Mouse (Mus musculus) C2C12 (cell line): ENCODE data around the gene Mrps22. TPM values are rescaled to one million over a fixed set of nuclear protein-coding genes. Genes with fewer than 3 reads are reported as not detected.

Experiments used
- H3K27me3 ChIP-seq: one replicate; pipeline ENCODE4 v1.6.1; 2011; ENCODE audit not compliant: control insufficient read depth, insufficient read depth, insufficient read length
- H3K36me3 ChIP-seq: one replicate; pipeline ENCODE4 v1.6.1; 2011; ENCODE audit not compliant: control insufficient read depth, insufficient read depth
- H3K4me3 ChIP-seq: one replicate; pipeline ENCODE4 v1.5.1; 2011; ENCODE audit warnings: mild to moderate bottlenecking, control low read depth; ENCODE audit not compliant: poor library complexity, insufficient read depth, severe bottlenecking
- H3K79me2 ChIP-seq: one replicate; pipeline ENCODE4 v1.6.1; 2011; ENCODE audit not compliant: control insufficient read depth, insufficient read depth
- H3K79me3 ChIP-seq: one replicate; pipeline ENCODE4 v1.6.1; 2011; ENCODE audit warnings: low read depth, control low read depth
- H3ac ChIP-seq: one replicate; pipeline ENCODE3; 2011; ENCODE audit warnings: low read depth; ENCODE audit not compliant: control insufficient read depth, insufficient read length
- CEBPB ChIP-seq: IDR thresholded peaks from one replicate; pipeline ENCODE4 v1.6.1; 2011; ENCODE audit warnings: low read depth, mild to moderate bottlenecking, control low read depth, moderate library complexity
- CTCF ChIP-seq: IDR thresholded peaks from one replicate; pipeline ENCODE4 v1.5.1; 2011; ENCODE audit not compliant: control insufficient read depth, insufficient read depth, insufficient read length
- FOSL1 ChIP-seq: IDR thresholded peaks from one replicate; pipeline ENCODE4 v1.8.0; 2011; ENCODE audit warnings: mild to moderate bottlenecking, low read length; ENCODE audit not compliant: poor library complexity, insufficient read depth, severe bottlenecking
- MAX ChIP-seq: IDR thresholded peaks from one replicate; pipeline ENCODE4 v1.6.1; 2011; ENCODE audit warnings: mild to moderate bottlenecking, control low read depth
- MYOD1 ChIP-seq: IDR thresholded peaks from one replicate; pipeline ENCODE4 v1.6.1; 2011; ENCODE audit warnings: low read depth; ENCODE audit not compliant: control insufficient read depth, insufficient read length
- MYOG ChIP-seq: IDR thresholded peaks from one replicate; pipeline ENCODE4 v1.6.1; 2011; ENCODE audit not compliant: control insufficient read depth, insufficient read length; ENCODE audit errors: extremely low read depth
- USF1 ChIP-seq: IDR thresholded peaks from one replicate; pipeline ENCODE4 v1.6.1; 2011; ENCODE audit warnings: low read depth, mild to moderate bottlenecking, control low read depth, moderate library complexity
- polyA plus RNA-seq: library from polyadenylated mRNA; unstranded; fragments of >200 nt; fragmentation: generic; extraction: Trizol; gene quantifications from one replicate; pipeline ENCODE4 v1.2.1, GENCODE M21; 2012; ENCODE audit warnings: missing spikeins

Mrps22 gene
- polyA plus RNA-seq, 1 experiment: 32.4 TPM

DNA sequence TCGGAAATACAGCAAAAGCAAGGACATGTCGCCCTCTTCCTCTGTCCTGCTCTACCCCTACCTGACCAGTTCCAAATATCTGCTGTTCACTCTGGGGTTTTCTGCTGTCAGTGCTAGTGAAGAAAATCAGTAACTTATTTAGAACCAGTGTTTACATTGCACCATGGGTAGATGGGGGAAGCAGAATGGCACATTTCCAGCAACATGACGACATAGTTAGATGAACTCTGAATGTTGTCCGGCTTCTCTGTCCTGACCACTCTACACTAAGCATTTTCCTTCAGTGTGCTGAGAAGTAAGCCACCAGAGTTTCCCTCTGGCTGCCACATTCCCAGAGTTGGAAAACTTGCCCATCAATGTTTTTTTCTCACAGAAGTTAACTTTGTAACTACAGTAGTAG is 17.6 kb downstream of the Mrps22 start:
- Histone ChIP-seq H3K27me3 (no peaks in the 10 kb centered on the region), H3K4me3 (no peak overlapping the region), H3K79me3 (no peaks in the 10 kb centered on the region), H3ac (no peak overlapping the region), H3K79me2 (no peaks in the 10 kb centered on the region), H3K36me3 (peaks cover 87% of the 10 kb centered on the region)
- no peak for TF ChIP-seq CEBPB
- TF ChIP-seq FOSL1: no peak
- no peak for TF ChIP-seq USF1
- no peak for TF ChIP-seq MYOD1
- TF ChIP-seq CTCF: no peak
- no peak for TF ChIP-seq MYOG
- TF ChIP-seq MAX: no peak

DNA sequence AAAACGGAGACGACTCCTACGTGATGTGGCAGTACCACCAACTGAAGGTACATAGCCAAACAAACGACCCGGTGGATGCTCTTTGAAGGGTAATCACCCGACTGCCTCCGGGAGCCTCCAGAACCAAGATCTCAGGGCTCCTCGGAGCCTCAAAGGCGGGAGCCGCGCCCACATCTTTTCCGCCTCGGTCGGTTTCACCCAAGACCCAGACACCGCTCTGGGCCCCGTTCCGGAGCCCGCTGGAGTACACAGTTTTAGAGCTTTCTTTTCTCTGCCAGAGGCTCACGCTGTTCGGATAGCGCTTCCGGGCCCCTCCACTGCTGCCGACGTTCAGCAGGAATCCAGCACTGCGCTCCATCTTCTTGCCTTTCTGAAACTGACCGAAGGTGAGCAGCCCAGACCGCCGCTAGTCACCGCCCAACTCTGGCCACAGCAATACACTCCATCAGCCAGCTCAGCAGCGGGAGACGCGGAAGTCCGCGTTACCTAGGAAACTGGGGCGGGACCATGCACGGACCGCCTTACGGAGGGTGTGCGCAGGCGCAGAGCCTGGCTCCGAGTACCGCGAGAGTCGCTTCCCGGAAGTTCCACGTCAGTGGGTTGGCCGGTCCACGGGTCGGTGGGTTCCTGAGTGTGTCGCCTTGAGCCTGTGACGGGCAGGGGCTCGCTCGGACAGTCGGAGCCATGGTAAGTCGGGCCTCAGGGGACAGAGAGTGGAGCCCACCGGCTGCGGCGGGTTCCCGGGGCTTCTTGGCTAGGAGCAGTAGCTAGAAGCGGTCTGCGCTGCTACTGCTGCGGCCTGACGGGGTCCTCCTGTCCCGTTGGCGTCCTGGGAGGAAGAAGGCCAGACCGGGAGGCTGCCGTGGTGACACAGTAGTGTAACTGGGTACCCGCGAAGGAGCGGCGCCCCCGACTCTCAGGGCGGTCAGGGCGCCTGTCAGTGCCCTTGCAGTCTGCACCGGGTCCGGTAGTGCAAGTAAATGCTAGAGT is 38.0 kb downstream of the Mrps22 start, which contains the start of gene Copb2:
Gene Copb2, plus strand, starts transcription at position 585 of the 990 bp plus-strand sequence.
- peaks cover 31% of the 10 kb centered on the region for H3K79me3 ChIP-seq
- no peaks in the 10 kb centered on the region for H3K27me3 ChIP-seq
- no peak for TF ChIP-seq MYOD1
- no peak for TF ChIP-seq CEBPB
- no peak for TF ChIP-seq MAX
- TF ChIP-seq FOSL1: no peak
- TF ChIP-seq USF1: no peak
- no peak for TF ChIP-seq CTCF
- TF ChIP-seq MYOG: no peak

DNA sequence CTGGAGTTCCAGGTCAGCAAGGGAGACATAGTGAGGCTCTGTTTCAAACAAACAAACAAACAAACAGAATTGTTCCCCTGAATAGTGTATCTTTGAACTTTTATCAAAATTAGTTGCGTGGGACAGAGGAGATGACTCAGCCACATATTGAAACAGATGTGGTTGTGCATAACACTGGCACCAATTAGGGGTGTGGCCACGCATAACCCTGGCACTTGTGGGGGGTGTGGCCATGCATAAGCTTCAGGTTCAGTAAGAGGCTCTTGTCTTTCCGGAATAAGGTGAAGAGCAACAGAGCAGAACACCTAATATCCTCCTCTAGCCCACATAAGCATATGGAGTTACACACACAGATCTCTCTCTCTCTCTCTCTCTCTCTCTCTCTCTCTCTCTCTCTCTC is 57.4 kb downstream of the Mrps22 start:
- H3K4me3 ChIP-seq: no peak overlapping the region
- no peaks in the 10 kb centered on the region for H3K36me3 ChIP-seq
- H3K79me2 ChIP-seq: no peaks in the 10 kb centered on the region
- TF ChIP-seq MYOD1 (no peak), FOSL1 (no peak), MAX (no peak), CTCF (no peak), MYOG (no peak), USF1 (no peak)
- no peaks in the 10 kb centered on the region for H3K79me3 ChIP-seq
- no peak overlapping the region for H3ac ChIP-seq
- H3K27me3 ChIP-seq: no peaks in the 10 kb centered on the region

More for the DNA sequence above, 38.0 kb downstream of the Mrps22 start, which contains the start of gene Copb2:
- H3ac ChIP-seq: peak within 1 kb of the TSS; percentile 85
- peak within 1 kb of the TSS; percentile 83 for H3K4me3 ChIP-seq
- H3K36me3 ChIP-seq: peaks cover 6% of the 10 kb centered on the region
- H3K79me2 ChIP-seq: peaks cover 45% of the 10 kb centered on the region

Other genes starting within 250 kb of the Mrps22 start
- 19.3 TPM for gene Rbp1, start 178.7 kb downstream of the Mrps22 start, polyA plus RNA-seq
- 0.07 TPM for gene Rbp2, start 115.5 kb downstream of the Mrps22 start, polyA plus RNA-seq
- gene Copb2, start 37.9 kb downstream of the Mrps22 start, polyA plus RNA-seq: 86.0 TPM
- gene Prr23a1, start 240.8 kb upstream of the Mrps22 start, polyA plus RNA-seq: not detected